Mouse (Mus musculus) liver, embryonic 15.5 days (tissue): Measurements from ENCODE around the gene Gxylt2. TPM values are rescaled to one million over a fixed set of nuclear protein-coding genes. Genes with fewer than 3 reads are reported as not detected.
A peak's percentile ranks its signal among the peaks of the same experiment; 100 is the strongest.

Experiments
- ATAC-seq: fragments of 200-750 bp; cut with Nextera tagmentation; 2 replicates; pipeline ENCODE4 v1.8.0; 2017; ENCODE audit warnings: moderate number of reproducible peaks, mild to moderate bottlenecking, moderate library complexity; ENCODE audit not compliant: insufficient read depth
- H3K27ac ChIP-seq: fragments of 300-500 bp; sonication (generic); replicated peaks from 2 replicates; pipeline ENCODE4 v1.5.1; 2015; ENCODE audit warnings: mild to moderate bottlenecking, inconsistent platforms
- H3K27me3 ChIP-seq: fragments of 300-500 bp; sonication (generic); 2 replicates; pipeline ENCODE4 v1.6.1; 2015; ENCODE audit warnings: mild to moderate bottlenecking, inconsistent platforms
- H3K36me3 ChIP-seq: fragments of 300-500 bp; sonication (generic); replicated peaks from 2 replicates; pipeline ENCODE4 v1.6.1; 2015; ENCODE audit warnings: moderate library complexity, mild to moderate bottlenecking, inconsistent platforms
- H3K4me1 ChIP-seq: fragments of 300-500 bp; sonication (generic); replicated peaks from 2 replicates; pipeline ENCODE4 v1.6.1; 2015; ENCODE audit warnings: inconsistent platforms
- H3K4me2 ChIP-seq: fragments of 300-500 bp; sonication (generic); 2 replicates; pipeline ENCODE4 v1.6.1; 2015; ENCODE audit warnings: moderate library complexity, mild to moderate bottlenecking, inconsistent platforms
- H3K4me3 ChIP-seq: fragments of 300-500 bp; sonication (generic); replicated peaks from 2 replicates; pipeline ENCODE4 v1.5.1; 2015; ENCODE audit warnings: mild to moderate bottlenecking, inconsistent platforms
- H3K9ac ChIP-seq: fragments of 300-500 bp; sonication (generic); 2 replicates; pipeline ENCODE4 v1.6.1; 2015; ENCODE audit warnings: moderate library complexity, mild to moderate bottlenecking, inconsistent platforms
- H3K9me3 ChIP-seq: fragments of 300-500 bp; sonication (generic); replicated peaks from 2 replicates; pipeline ENCODE4 v1.6.1; 2016; ENCODE audit warnings: inconsistent platforms
- WGBS: fragments of 180-500 bp; shearing (Covaris S2); methylation state at CpG from one replicate; pipeline ENCODE4 v1.1.7; 2015; ENCODE audit warnings: mixed read lengths; ENCODE audit not compliant: insufficient replicate concordance; 5-methylcytosine and 5-hydroxymethylcytosine counted together
- polyA plus RNA-seq: library from polyadenylated mRNA; unstranded; fragments of >200 nt; fragmentation: Nextera tagmentation; extraction: Ambion mirVana; gene quantifications from 2 replicates; pipeline ENCODE4 v1.2.1, GENCODE M21; 2015

The Gxylt2 gene
- polyA plus RNA-seq, 1 experiment from 2014 or later: 0.14 TPM

GRCm38 (mm10) chr6:100686341-100686740 lies 18.2 kb upstream of the Gxylt2 start:
- Histone ChIP-seq H3K4me2 (no peak overlapping the region), H3K36me3 (no peaks in the 10 kb centered on the region), H3K4me1 (no peaks in the 10 kb centered on the region), H3K9me3 (no peaks in the 10 kb centered on the region), H3K4me3 (no peak overlapping the region), H3K27me3 (no peaks in the 10 kb centered on the region), H3K27ac (no peak overlapping the region), H3K9ac (no peak overlapping the region)
- no peak for ATAC-seq
- WGBS: 45% methylated on average over 2 of the region's 2 CpGs

GRCm38 (mm10) chr6:100699986-100700385 lies 4.5 kb upstream of the Gxylt2 start:
- Histone ChIP-seq H3K27ac (no peak overlapping the region), H3K27me3 (peaks cover 24% of the 10 kb centered on the region), H3K4me2 (no peak overlapping the region), H3K36me3 (no peaks in the 10 kb centered on the region), H3K4me3 (no peak overlapping the region), H3K4me1 (no peaks in the 10 kb centered on the region), H3K9me3 (no peaks in the 10 kb centered on the region), H3K9ac (no peak overlapping the region)
- no peak for ATAC-seq
- WGBS: 68% methylated on average over 5 of the region's 5 CpGs

GRCm38 (mm10) chr6:100700774-100701173 lies 3.8 kb upstream of the Gxylt2 start:
- Histone ChIP-seq H3K4me3 (no peak overlapping the region), H3K27ac (no peak overlapping the region), H3K36me3 (no peaks in the 10 kb centered on the region), H3K27me3 (peaks cover 32% of the 10 kb centered on the region), H3K4me2 (no peak overlapping the region), H3K9ac (no peak overlapping the region), H3K9me3 (no peaks in the 10 kb centered on the region), H3K4me1 (0 out of 2 replicates have a peak, but pooled peaks cover 2% of the 10 kb centered on the region)
- ATAC-seq: no peak
- WGBS: 70% methylated on average over 5 of the region's 5 CpGs

GRCm38 (mm10) chr6:100704197-100704573 lies 349 bp upstream of the Gxylt2 start:
- no peak for ATAC-seq
- Histone ChIP-seq H3K4me3 (peak overlapping the region; percentile 35), H3K9ac (no peak overlapping the region), H3K4me1 (0 out of 2 replicates have a peak, but pooled peaks cover 2% of the 10 kb centered on the region), H3K9me3 (no peaks in the 10 kb centered on the region), H3K27me3 (peaks cover 50% of the 10 kb centered on the region), H3K36me3 (no peaks in the 10 kb centered on the region), H3K27ac (no peak overlapping the region), H3K4me2 (peak overlapping the region; percentile 57)
- WGBS: 30% methylated on average over 8 of the region's 8 CpGs

- ATAC-seq: no peak
- Histone ChIP-seq H3K9ac (no peak overlapping the region), H3K9me3 (no peaks in the 10 kb centered on the region), H3K4me3 (peak overlapping the region; percentile 35; the same call in 1 of the 2 replicates), H3K4me1 (0 out of 2 replicates have a peak, but pooled peaks cover 2% of the 10 kb centered on the region), H3K36me3 (no peaks in the 10 kb centered on the region), H3K4me2 (no peak overlapping the region; the same call in 1 of the 2 replicates), H3K27me3 (peaks cover 50% of the 10 kb centered on the region), H3K27ac (no peak overlapping the region)
- 3% methylated on average over 15 of the region's 15 CpGs for WGBS
Observed at GRCm38 (mm10) chr6:100705366-100705811, 855 bp downstream of the Gxylt2 start.

GRCm38 (mm10) chr6:100706861-100707260 lies 2.3 kb downstream of the Gxylt2 start:
- no peaks in the 10 kb centered on the region for H3K9me3 ChIP-seq
- 50% methylated on average over 6 of the region's 6 CpGs for WGBS
- no peak for ATAC-seq
- no peak overlapping the region for H3K27ac ChIP-seq
- H3K4me1 ChIP-seq: 0 out of 2 replicates have a peak, but pooled peaks cover 2% of the 10 kb centered on the region
- no peak overlapping the region for H3K9ac ChIP-seq
- no peak overlapping the region for H3K4me2 ChIP-seq
- no peak overlapping the region for H3K4me3 ChIP-seq
- H3K27me3 ChIP-seq: peaks cover 50% of the 10 kb centered on the region
- H3K36me3 ChIP-seq: no peaks in the 10 kb centered on the region

GRCm38 (mm10) chr6:100707557-100707956 lies 3.0 kb downstream of the Gxylt2 start:
- no peaks in the 10 kb centered on the region for H3K36me3 ChIP-seq
- no peaks in the 10 kb centered on the region for H3K9me3 ChIP-seq
- 30% methylated on average over 7 of the region's 7 CpGs for WGBS
- H3K27ac ChIP-seq: no peak overlapping the region
- H3K4me3 ChIP-seq: no peak overlapping the region
- H3K4me2 ChIP-seq: no peak overlapping the region
- H3K9ac ChIP-seq: no peak overlapping the region
- ATAC-seq: no peak
- H3K27me3 ChIP-seq: peaks cover 50% of the 10 kb centered on the region
- 0 out of 2 replicates have a peak, but pooled peaks cover 2% of the 10 kb centered on the region for H3K4me1 ChIP-seq

GRCm38 (mm10) chr6:100708248-100708647 lies 3.7 kb downstream of the Gxylt2 start:
- H3K36me3 ChIP-seq: no peaks in the 10 kb centered on the region
- 12% methylated on average over 1 of the region's 1 CpGs for whole genome bisulfite sequencing
- no peak overlapping the region for H3K27ac ChIP-seq
- no peak for ATAC-seq
- no peak overlapping the region for H3K4me3 ChIP-seq
- 0 out of 2 replicates have a peak, but pooled peaks cover 2% of the 10 kb centered on the region for H3K4me1 ChIP-seq
- H3K9me3 ChIP-seq: no peaks in the 10 kb centered on the region
- H3K9ac ChIP-seq: no peak overlapping the region
- H3K27me3 ChIP-seq: peaks cover 43% of the 10 kb centered on the region
- H3K4me2 ChIP-seq: no peak overlapping the region

GRCm38 (mm10) chr6:100708996-100709395 lies 4.5 kb downstream of the Gxylt2 start:
- no peak overlapping the region for H3K27ac ChIP-seq

GRCm38 (mm10) chr6:100709483-100709882 lies 4.9 kb downstream of the Gxylt2 start:
- H3K4me1 ChIP-seq: 0 out of 2 replicates have a peak, but pooled peaks cover 2% of the 10 kb centered on the region
- no peak overlapping the region for H3K4me3 ChIP-seq
- WGBS: 25% methylated on average over 7 of the region's 7 CpGs
- H3K4me2 ChIP-seq: no peak overlapping the region
- ATAC-seq: no peak
- H3K27ac ChIP-seq: no peak overlapping the region
- peaks cover 31% of the 10 kb centered on the region for H3K27me3 ChIP-seq
- H3K9me3 ChIP-seq: no peaks in the 10 kb centered on the region
- no peaks in the 10 kb centered on the region for H3K36me3 ChIP-seq
- H3K9ac ChIP-seq: no peak overlapping the region

More at GRCm38 (mm10) chr6:100708996-100709395, 4.5 kb downstream of the Gxylt2 start:
- WGBS: 64% methylated on average over 9 of the region's 9 CpGs
- H3K9ac ChIP-seq: no peak overlapping the region
- H3K9me3 ChIP-seq: no peaks in the 10 kb centered on the region
- 0 out of 2 replicates have a peak, but pooled peaks cover 2% of the 10 kb centered on the region for H3K4me1 ChIP-seq
- no peak overlapping the region for H3K4me3 ChIP-seq
- H3K4me2 ChIP-seq: no peak overlapping the region
- H3K36me3 ChIP-seq: no peaks in the 10 kb centered on the region
- H3K27me3 ChIP-seq: peaks cover 36% of the 10 kb centered on the region
- ATAC-seq: no peak

GRCm38 (mm10) chr6:100710170-100710569 lies 5.6 kb downstream of the Gxylt2 start:
- H3K4me1 ChIP-seq: 0 out of 2 replicates have a peak, but pooled peaks cover 2% of the 10 kb centered on the region
- no peak overlapping the region for H3K4me3 ChIP-seq
- H3K36me3 ChIP-seq: no peaks in the 10 kb centered on the region
- H3K27me3 ChIP-seq: peaks cover 24% of the 10 kb centered on the region
- no peak overlapping the region for H3K4me2 ChIP-seq
- no peaks in the 10 kb centered on the region for H3K9me3 ChIP-seq
- no peak overlapping the region for H3K9ac ChIP-seq
- H3K27ac ChIP-seq: no peak overlapping the region
- ATAC-seq: no peak
- 14% methylated on average over 4 of the region's 4 CpGs for WGBS

- 62% methylated on average over 5 of the region's 5 CpGs for WGBS
- ATAC-seq: no peak
Observed at GRCm38 (mm10) chr6:100710866-100711265, 6.3 kb downstream of the Gxylt2 start.

More at GRCm38 (mm10) chr6:100710866-100711265, 6.3 kb downstream of the Gxylt2 start:
- peaks cover 17% of the 10 kb centered on the region for H3K27me3 ChIP-seq
- no peaks in the 10 kb centered on the region for H3K9me3 ChIP-seq
- H3K27ac ChIP-seq: no peak overlapping the region
- H3K36me3 ChIP-seq: no peaks in the 10 kb centered on the region
- H3K4me1 ChIP-seq: no peaks in the 10 kb centered on the region
- H3K4me3 ChIP-seq: no peak overlapping the region
- H3K9ac ChIP-seq: no peak overlapping the region
- no peak overlapping the region for H3K4me2 ChIP-seq
